Mouse (Mus musculus): ENCODE data around the gene Dbndd2. TPM values are rescaled to one million over a fixed set of nuclear protein-coding genes. Genes with fewer than 3 reads are reported as not detected.

Gene Dbndd2
- total RNA-seq, 2 experiments from 2014 or later: 111 to 112 TPM

- H3K27ac ChIP-seq: no peak overlapping the region
- no peak overlapping the region for H3K4me3 ChIP-seq
- TF ChIP-seq CTCF (conservative IDR thresholded peaks at IDR 0.05): no peak
- DNase-seq (ENCODE audit: low spot score in 2 of 2): no peak
Observed at GRCm38 (mm10) chr2:164514916-164515315, 29.0 kb downstream of the Dbndd2 start.

- H3K27ac ChIP-seq: peak overlapping the region; percentile 39; the same call in 1 of the 2 replicates
- no peak for TF ChIP-seq CTCF (conservative IDR thresholded peaks at IDR 0.05)
- no peak for DNase-seq (ENCODE audit: low spot score in 2 of 2)
- no peak overlapping the region for H3K4me3 ChIP-seq
Observed at GRCm38 (mm10) chr2:164515897-164516296, 30.0 kb downstream of the Dbndd2 start.

GRCm38 (mm10) chr2:164516592-164516991, 30.7 kb downstream of the Dbndd2 start:
- TF ChIP-seq CTCF (conservative IDR thresholded peaks at IDR 0.05): no peak
- Histone ChIP-seq H3K4me3 (no peak overlapping the region), H3K27ac (peak overlapping the region; percentile 39; the same call in 1 of the 2 replicates)
- no peak for DNase-seq (ENCODE audit: low spot score in 2 of 2)

- peak; percentile 84 for TF ChIP-seq CTCF (conservative IDR thresholded peaks at IDR 0.05)
- H3K27ac ChIP-seq: no peak overlapping the region; the same call in 1 of the 2 replicates
Observed at GRCm38 (mm10) chr2:164517485-164518221, 31.7 kb downstream of the Dbndd2 start.

GRCm38 (mm10) chr2:164518266-164519170, 32.6 kb downstream of the Dbndd2 start:
- no peak overlapping the region; the same call in 1 of the 2 replicates for H3K27ac ChIP-seq
- no peak for TF ChIP-seq CTCF (conservative IDR thresholded peaks at IDR 0.05)
- no peak for DNase-seq (ENCODE audit: low spot score in 2 of 2)
- H3K4me3 ChIP-seq: no peak overlapping the region

More at GRCm38 (mm10) chr2:164517485-164518221, 31.7 kb downstream of the Dbndd2 start:
- peak in 1 of 2 experiments; percentile 57 for DNase-seq (ENCODE audit: low spot score in 2 of 2)
- H3K4me3 ChIP-seq: no peak overlapping the region

GRCm38 (mm10) chr2:164519171-164519526, 33.2 kb downstream of the Dbndd2 start:
- TF ChIP-seq CTCF (conservative IDR thresholded peaks at IDR 0.05): no peak
- H3K27ac ChIP-seq: no peak overlapping the region
- DNase-seq (ENCODE audit: low spot score in 2 of 2): no peak
- no peak overlapping the region for H3K4me3 ChIP-seq

- DNase-seq (ENCODE audit: low spot score in 2 of 2): peak in 1 of 2 experiments; percentile 31
- no peak overlapping the region for H3K27ac ChIP-seq
- peak; percentile 76 for TF ChIP-seq CTCF (conservative IDR thresholded peaks at IDR 0.05)
Observed at GRCm38 (mm10) chr2:164520782-164521181, 34.9 kb downstream of the Dbndd2 start.

GRCm38 (mm10) chr2:164521841-164522240, 35.9 kb downstream of the Dbndd2 start:
- Histone ChIP-seq H3K27ac (no peak overlapping the region), H3K4me3 (no peak overlapping the region)
- no peak for DNase-seq (ENCODE audit: low spot score in 2 of 2)
- no peak for TF ChIP-seq CTCF (conservative IDR thresholded peaks at IDR 0.05)

More at GRCm38 (mm10) chr2:164520782-164521181, 34.9 kb downstream of the Dbndd2 start:
- no peak overlapping the region for H3K4me3 ChIP-seq

DNA sequence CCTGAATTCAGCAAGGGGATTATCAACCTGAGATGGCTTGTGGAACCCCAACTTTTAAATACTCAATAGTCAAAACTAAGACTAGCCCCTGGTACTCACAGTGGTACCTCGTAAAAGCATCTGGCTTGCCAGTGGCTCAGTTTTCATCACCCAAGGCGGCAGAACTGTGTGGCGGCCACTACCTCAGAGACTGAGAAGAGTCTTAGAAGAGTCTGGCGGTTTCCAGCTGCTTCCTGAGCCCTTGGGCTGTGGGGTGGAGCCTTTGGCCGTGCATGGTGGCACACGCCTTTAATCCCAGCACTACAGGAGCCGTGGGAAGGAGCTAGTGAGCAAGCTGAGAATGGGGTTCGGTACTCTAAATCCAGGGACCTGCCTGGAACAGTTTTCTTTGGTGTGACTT, 36.4 kb downstream of the Dbndd2 start:
- Histone ChIP-seq H3K27ac (no peak overlapping the region), H3K4me3 (no peak overlapping the region)
- TF ChIP-seq CTCF (conservative IDR thresholded peaks at IDR 0.05): no peak
- no peak for DNase-seq (ENCODE audit: low spot score in 2 of 2)

- no peak for DNase-seq (ENCODE audit: low spot score in 2 of 2)
- no peak overlapping the region for H3K4me3 ChIP-seq
- no peak for TF ChIP-seq CTCF (conservative IDR thresholded peaks at IDR 0.05)
- no peak overlapping the region for H3K27ac ChIP-seq
Observed at GRCm38 (mm10) chr2:164523301-164523773, 37.4 kb downstream of the Dbndd2 start.

- Histone ChIP-seq H3K4me3 (no peak overlapping the region), H3K27ac (no peak overlapping the region)
- TF ChIP-seq CTCF (conservative IDR thresholded peaks at IDR 0.05): no peak
- DNase-seq (ENCODE audit: low spot score in 2 of 2): no peak
Observed at GRCm38 (mm10) chr2:164528557-164528956, 42.7 kb downstream of the Dbndd2 start.

- H3K27ac ChIP-seq: no peak overlapping the region
- peak; percentile 48 to 82 for DNase-seq (ENCODE audit: low spot score in 2 of 2)
- no peak overlapping the region for H3K4me3 ChIP-seq
- peak; percentile 97 for TF ChIP-seq CTCF (conservative IDR thresholded peaks at IDR 0.05)
Observed at GRCm38 (mm10) chr2:164531169-164531568, 45.3 kb downstream of the Dbndd2 start.

- Histone ChIP-seq H3K27ac (no peak overlapping the region), H3K4me3 (no peak overlapping the region)
- no peak for TF ChIP-seq CTCF (conservative IDR thresholded peaks at IDR 0.05)
- DNase-seq (ENCODE audit: low spot score in 2 of 2): no peak
Observed at GRCm38 (mm10) chr2:164534315-164534714, 48.4 kb downstream of the Dbndd2 start.
